Mouse (Mus musculus): ENCODE measurements around the gene Trio.

DNA sequence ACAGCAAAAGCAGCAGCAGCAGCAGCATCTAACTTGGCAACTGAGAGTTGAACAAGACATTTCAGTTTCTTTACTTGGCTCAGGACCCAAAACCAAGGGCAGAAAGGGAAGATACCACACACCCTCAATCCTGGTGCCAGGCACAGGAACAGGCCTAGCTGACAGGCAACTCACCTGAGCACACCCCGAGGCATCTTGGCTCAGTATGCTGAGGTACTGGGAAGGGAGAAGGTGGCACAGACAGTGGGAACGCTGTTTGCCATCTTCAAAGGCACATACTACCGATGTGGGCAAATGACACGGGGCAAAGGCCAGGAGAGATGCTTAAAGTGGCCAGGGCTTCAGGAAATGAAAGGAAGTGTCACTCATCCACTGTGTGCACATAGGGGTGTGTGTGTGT is 85.6 kb downstream of the Trio start:
- TF ChIP-seq CTCF (IDR thresholded peaks at IDR 0.05; ENCODE audit: extremely low read depth, insufficient read depth, low read length), result no peak
- no peak for TF ChIP-seq POLR2A (IDR thresholded peaks at IDR 0.05; ENCODE audit: extremely low read depth, insufficient read depth, low read length)
